Mouse (Mus musculus): Measurements from ENCODE around the gene Uhrf2. TPM values are rescaled to one million over a fixed set of nuclear protein-coding genes. Genes with fewer than 3 reads are reported as not detected.

The Uhrf2 gene
- 59.4 TPM for polyA plus RNA-seq (2014; fragmentation: Illumina TruSeq; extraction: RNeasy Lipid Tissue Mini Kit (QIAGEN cat#74804); ENCODE audit: low read depth, low replicate concordance)

GRCm38 (mm10) chr19:30029894-30030635 is at the start of gene Uhrf2:
Gene Uhrf2 (plus strand): TSS chr19:30030513.

GRCm38 (mm10) chr19:30003621-30004020 is 26.7 kb upstream of the Uhrf2 start, which contains the start of gene Trpd52l3:
Gene Trpd52l3 (plus strand): TSS chr19:30003790.

Other genes starting within 250 kb of the Uhrf2 start
- gene 9930021J03Rik, start 224.5 kb upstream of the Uhrf2 start, polyA plus RNA-seq (2014; fragmentation: Illumina TruSeq; extraction: RNeasy Lipid Tissue Mini Kit (QIAGEN cat#74804); ENCODE audit: low read depth, low replicate concordance): 44.1 TPM
- 30.6 TPM for gene Ranbp6, start 217.5 kb upstream of the Uhrf2 start, polyA plus RNA-seq (2014; fragmentation: Illumina TruSeq; extraction: RNeasy Lipid Tissue Mini Kit (QIAGEN cat#74804); ENCODE audit: low read depth, low replicate concordance)
- 24.2 TPM for gene Il33, start 105.4 kb upstream of the Uhrf2 start, polyA plus RNA-seq (2014; fragmentation: Illumina TruSeq; extraction: RNeasy Lipid Tissue Mini Kit (QIAGEN cat#74804); ENCODE audit: low read depth, low replicate concordance)
- not detected for gene Trpd52l3, start 26.7 kb upstream of the Uhrf2 start, polyA plus RNA-seq (2014; fragmentation: Illumina TruSeq; extraction: RNeasy Lipid Tissue Mini Kit (QIAGEN cat#74804); ENCODE audit: low read depth, low replicate concordance)
- 43.1 TPM for gene Gldc, start 144.9 kb downstream of the Uhrf2 start, polyA plus RNA-seq (2014; fragmentation: Illumina TruSeq; extraction: RNeasy Lipid Tissue Mini Kit (QIAGEN cat#74804); ENCODE audit: low read depth, low replicate concordance)
- 0.73 TPM for gene Mbl2, start 202.4 kb downstream of the Uhrf2 start, polyA plus RNA-seq (2014; fragmentation: Illumina TruSeq; extraction: RNeasy Lipid Tissue Mini Kit (QIAGEN cat#74804); ENCODE audit: low read depth, low replicate concordance)

All from kidney, adult 10 weeks (tissue).